Mouse (Mus musculus) gastrocnemius, adult 2 months (tissue): ENCODE measurements around the gene Pole4. TPM values are rescaled to one million over a fixed set of nuclear protein-coding genes. Genes with fewer than 3 reads are reported as not detected.

Experiments used
- DNase-seq: peaks from one replicate; pipeline ENCODE4 v3.0.0; 2022
- H3K27ac ChIP-seq: fragments of 200-600 bp; 2 replicates; pipeline ENCODE4 v1.8.1; 2022; ENCODE audit warnings: mild to moderate bottlenecking
- H3K4me3 ChIP-seq: fragments of 200-600 bp; 2 replicates; pipeline ENCODE4 v1.8.1; 2022; ENCODE audit warnings: mild to moderate bottlenecking, moderate library complexity
- CTCF ChIP-seq: fragments of 200-600 bp; IDR thresholded peaks from 2 replicates; pipeline ENCODE4 v1.8.1; 2022; ENCODE audit warnings: antibody characterized with exemption, mild to moderate bottlenecking, moderate library complexity
- intact Hi-C: fragments of 180-260 bp; cut with DNase I; formaldehyde crosslinking; loops from one replicate; pipeline ENCODE4 v1.15.1; 2025
- total RNA-seq, 2 experiments: library from RNA; stranded (reverse); gene quantifications; 2 replicates each; pipeline ENCODE4 v1.2.3; 2021

Gene Pole4
- total RNA-seq, 2 experiments from 2014 or later, result 16.7 to 18.4 TPM

GRCm38 (mm10) chr6:82740269-82740668 lies 35.1 kb upstream of the Pole4 start:
- Histone ChIP-seq H3K27ac (peak overlapping the region; percentile 84), H3K4me3 (peak overlapping the region; percentile 52)
- peak; percentile 82 for TF ChIP-seq CTCF
- intact Hi-C loops, result loop anchor here (2.0 kb wide), 1 partner anchor 153 kb away; no protein-coding TSS in a partner anchor
- DNase-seq, result peak; percentile 43

- TF ChIP-seq CTCF, result no peak
- intact Hi-C loops, result no loop called here
- Histone ChIP-seq H3K4me3 (no peak overlapping the region), H3K27ac (no peak overlapping the region)
- no peak for DNase-seq
These were observed 32.7 kb upstream of the Pole4 start for GRCm38 (mm10) chr6:82737634-82738540.

GRCm38 (mm10) chr6:82736626-82737600 lies 31.7 kb upstream of the Pole4 start:
- no peak for TF ChIP-seq CTCF
- intact Hi-C loops, result no loop called here
- no peak overlapping the region for H3K4me3 ChIP-seq
- no peak overlapping the region for H3K27ac ChIP-seq
- DNase-seq, result no peak

- Histone ChIP-seq H3K4me3 (no peak overlapping the region), H3K27ac (no peak overlapping the region)
- no peak for DNase-seq
- TF ChIP-seq CTCF, result no peak
- intact Hi-C loops, result no loop called here
These were observed 30.2 kb upstream of the Pole4 start for GRCm38 (mm10) chr6:82735347-82735746.

- no peak for DNase-seq
- Histone ChIP-seq H3K4me3 (no peak overlapping the region), H3K27ac (no peak overlapping the region)
- intact Hi-C loops, result no loop called here
- no peak for TF ChIP-seq CTCF
These were observed 23.5 kb upstream of the Pole4 start for GRCm38 (mm10) chr6:82728635-82729034.

- intact Hi-C loops, result no loop called here
- Histone ChIP-seq H3K27ac (no peak overlapping the region), H3K4me3 (no peak overlapping the region)
- TF ChIP-seq CTCF, result no peak
- no peak for DNase-seq
These were observed 22.0 kb upstream of the Pole4 start for GRCm38 (mm10) chr6:82727206-82727605.

GRCm38 (mm10) chr6:82723321-82723720 lies 18.2 kb upstream of the Pole4 start:
- Histone ChIP-seq H3K4me3 (no peak overlapping the region), H3K27ac (no peak overlapping the region)
- no peak for TF ChIP-seq CTCF
- DNase-seq, result peak; percentile 10
- intact Hi-C loops, result no loop called here

- no peak overlapping the region for H3K4me3 ChIP-seq
- TF ChIP-seq CTCF, result no peak
- intact Hi-C loops, result no loop called here
- no peak overlapping the region for H3K27ac ChIP-seq
- no peak for DNase-seq
These were observed 11.0 kb upstream of the Pole4 start for GRCm38 (mm10) chr6:82716126-82716525.

GRCm38 (mm10) chr6:82715653-82716052 lies 10.5 kb upstream of the Pole4 start:
- no peak for DNase-seq
- Histone ChIP-seq H3K27ac (no peak overlapping the region), H3K4me3 (no peak overlapping the region)
- TF ChIP-seq CTCF, result no peak
- intact Hi-C loops, result loop anchor here (2.0 kb wide), 1 partner anchor 255 kb away; no protein-coding TSS in a partner anchor

GRCm38 (mm10) chr6:82715253-82715652 lies 10.1 kb upstream of the Pole4 start:
- intact Hi-C loops, result loop anchor here (2.0 kb wide), 1 partner anchor 256 kb away; no protein-coding TSS in a partner anchor
- Histone ChIP-seq H3K4me3 (no peak overlapping the region), H3K27ac (no peak overlapping the region)
- no peak for DNase-seq
- TF ChIP-seq CTCF, result no peak

GRCm38 (mm10) chr6:82714841-82715240 lies 9.7 kb upstream of the Pole4 start:
- TF ChIP-seq CTCF, result no peak
- H3K27ac ChIP-seq, result no peak overlapping the region
- DNase-seq, result no peak
- intact Hi-C loops, result loop anchor here (2.0 kb wide), 1 partner anchor 256 kb away; no protein-coding TSS in a partner anchor
- H3K4me3 ChIP-seq, result no peak overlapping the region

GRCm38 (mm10) chr6:82714243-82714642 lies 9.1 kb upstream of the Pole4 start:
- intact Hi-C loops, result loop anchor here (2.0 kb wide), 1 partner anchor 257 kb away; no protein-coding TSS in a partner anchor
- TF ChIP-seq CTCF, result peak; percentile 95
- DNase-seq, result peak; percentile 74

GRCm38 (mm10) chr6:82707742-82708141 lies 2.6 kb upstream of the Pole4 start:
- no peak for TF ChIP-seq CTCF
- DNase-seq, result no peak
- intact Hi-C loops, result loop anchor here (10.0 kb wide), 1 partner anchor 413 kb away; no protein-coding TSS in a partner anchor
- no peak overlapping the region for H3K4me3 ChIP-seq
- H3K27ac ChIP-seq, result no peak overlapping the region

More at GRCm38 (mm10) chr6:82714243-82714642, 9.1 kb upstream of the Pole4 start:
- Histone ChIP-seq H3K4me3 (no peak overlapping the region), H3K27ac (no peak overlapping the region)
